Comparison of ENCODE assay signal across 8 mouse cellular contexts in genomic region chr2:116899615-116900272, GRCm38 (mm10). TPM values are rescaled to one million over a fixed set of nuclear protein-coding genes. Genes with fewer than 3 reads are reported as not detected.
DNase-seq lines count a peak whose midpoint lies in the region; ATAC-seq and TF ChIP-seq lines count a peak whose summit lies in the region.

No protein-coding gene starts in this region.

- H3K9me3 ChIP-seq in embryonic facial prominence, embryonic 11.5 days (replicated peaks; ENCODE audit: control insufficient read depth, low read length): no peaks in the 10 kb centered on the region
- H3K9me3 ChIP-seq in limb, embryonic 12.5 days: no peaks in the 10 kb centered on the region
- no peaks in the 10 kb centered on the region for H3K9me3 ChIP-seq in midbrain, embryonic 14.5 days (ENCODE audit: control insufficient read depth, low read length)

- peak; percentile 88 for TF ChIP-seq CTCF in heart, adult 2 months (IDR thresholded peaks at IDR 0.05)

- no peaks in the 10 kb centered on the region for H3K4me1 ChIP-seq in embryonic facial prominence, embryonic 11.5 days (ENCODE audit: control insufficient read depth, insufficient read depth, low read length)
- H3K4me1 ChIP-seq in heart, adult 2 months (ENCODE audit: control insufficient read depth, insufficient read depth, low read length): peaks cover 2% of the 10 kb centered on the region; the same call in 1 of the 2 replicates
- no peaks in the 10 kb centered on the region; the same call in 1 of the 2 replicates for H3K4me1 ChIP-seq in limb, embryonic 12.5 days (replicated peaks)
- no peaks in the 10 kb centered on the region for H3K4me1 ChIP-seq in midbrain, embryonic 14.5 days (ENCODE audit: control insufficient read depth, insufficient read depth, low read length)

- peak; percentile 75; the same call in 1 of the 2 replicates for TF ChIP-seq EP300 in heart, adult 2 months (IDR thresholded peaks at IDR 0.05; ENCODE audit: insufficient read depth, low read depth, low read length)

- peak overlapping the region; percentile 22 for H3K4me3 ChIP-seq in embryonic facial prominence, embryonic 11.5 days (ENCODE audit: low read depth, low read length)
- H3K4me3 ChIP-seq in heart, adult 2 months: peak overlapping the region; percentile 34
- peak overlapping the region; percentile 37 for H3K4me3 ChIP-seq in limb, embryonic 12.5 days (replicated peaks)
- peak overlapping the region; percentile 32 for H3K4me3 ChIP-seq in midbrain, embryonic 14.5 days (replicated peaks; ENCODE audit: low read depth, low read length)

- H3K4me2 ChIP-seq in embryonic facial prominence, embryonic 11.5 days (ENCODE audit: low read depth, low read length): peak overlapping the region; percentile 30
- peak overlapping the region; percentile 66 for H3K4me2 ChIP-seq in limb, embryonic 12.5 days
- H3K4me2 ChIP-seq in midbrain, embryonic 14.5 days (ENCODE audit: low read length): peak overlapping the region; percentile 66

- WGBS in embryonic facial prominence, embryonic 11.5 days: 14% methylated on average over 19 of the region's 19 CpGs
- 9% methylated on average over 19 of the region's 19 CpGs for WGBS in heart, adult 2 months
- WGBS in limb, embryonic 12.5 days: 13% methylated on average over 19 of the region's 19 CpGs
- 16% methylated on average over 19 of the region's 19 CpGs for WGBS in midbrain, embryonic 14.5 days

- peak; percentile 65 for ATAC-seq in embryonic facial prominence, embryonic 11.5 days (replicated peaks; ENCODE audit: insufficient number of reproducible peaks, low FRiP score, low TSS enrichment, low read depth)
- ATAC-seq in limb, embryonic 12.5 days (ENCODE audit: insufficient number of reproducible peaks, insufficient read depth, low FRiP score, low TSS enrichment, low read depth): peak; percentile 76
- ATAC-seq in midbrain, embryonic 14.5 days (ENCODE audit: low FRiP score, low TSS enrichment): peak; percentile 75

- H3K9ac ChIP-seq in embryonic facial prominence, embryonic 11.5 days (replicated peaks; ENCODE audit: low read length): peak overlapping the region; percentile 40
- peak overlapping the region; percentile 51 for H3K9ac ChIP-seq in heart, adult 2 months (ENCODE audit: low read depth, low read length)
- peak overlapping the region; percentile 48 for H3K9ac ChIP-seq in limb, embryonic 12.5 days (replicated peaks)
- H3K9ac ChIP-seq in midbrain, embryonic 14.5 days (replicated peaks; ENCODE audit: low read length): peak overlapping the region; percentile 48; the same call in 1 of the 2 replicates

- peak; percentile 42 for DNase-seq in 3134 (ENCODE audit: extremely low read depth, insufficient read length, low spot score)
- DNase-seq in adrenal gland, postnatal 25 days: peak; percentile 91
- peak; percentile 80 for DNase-seq in embryonic facial prominence, embryonic 11.5 days (ENCODE audit: low spot score)
- DNase-seq in heart, adult 2 months: peak; percentile 81 to 94
- peak; percentile 65 to 92 for DNase-seq in kidney, adult 8-10 months
- peak; percentile 91 for DNase-seq in midbrain, embryonic 14.5 days
- DNase-seq in spleen, adult 12 weeks (ENCODE audit: low spot score): peak; percentile 47

- H3K79me2 ChIP-seq in heart, adult 2 months (replicated peaks; ENCODE audit: control insufficient read depth, insufficient read depth, low read length): no peaks in the 10 kb centered on the region

- no peaks in the 10 kb centered on the region for H3K27me3 ChIP-seq in embryonic facial prominence, embryonic 11.5 days (ENCODE audit: control insufficient read depth, insufficient read depth, low read length)
- no peaks in the 10 kb centered on the region for H3K27me3 ChIP-seq in heart, adult 2 months (ENCODE audit: control insufficient read depth, insufficient read depth, low read length)
- 0 out of 2 replicates have a peak, but pooled peaks cover 5% of the 10 kb centered on the region for H3K27me3 ChIP-seq in limb, embryonic 12.5 days
- H3K27me3 ChIP-seq in midbrain, embryonic 14.5 days (ENCODE audit: control insufficient read depth, insufficient read depth, low read length): no peaks in the 10 kb centered on the region

- TF ChIP-seq POLR2A in heart, adult 2 months (IDR thresholded peaks at IDR 0.05; ENCODE audit: insufficient read depth, low read depth, low read length): no peak

- intact Hi-C loops in heart, adult 2 months (cut with DNase I): loop anchor here (1.0 to 5.0 kb wide), 5 partner anchors 78 to 538 kb away; partner anchors contain the start of gene Spred1

- no peaks in the 10 kb centered on the region for H3K36me3 ChIP-seq in embryonic facial prominence, embryonic 11.5 days (replicated peaks; ENCODE audit: control insufficient read depth, insufficient read depth, low read depth, low read length)
- no peaks in the 10 kb centered on the region for H3K36me3 ChIP-seq in heart, adult 2 months (ENCODE audit: control insufficient read depth, insufficient read depth, low read length)
- no peaks in the 10 kb centered on the region for H3K36me3 ChIP-seq in limb, embryonic 12.5 days
- H3K36me3 ChIP-seq in midbrain, embryonic 14.5 days (ENCODE audit: control insufficient read depth, insufficient read depth, low read length): no peaks in the 10 kb centered on the region

- H3K27ac ChIP-seq in embryonic facial prominence, embryonic 11.5 days (replicated peaks; ENCODE audit: low read depth, low read length): no peak overlapping the region
- H3K27ac ChIP-seq in heart, adult 2 months: peak overlapping the region; percentile 64
- peak overlapping the region; percentile 43; the same call in 1 of the 2 replicates for H3K27ac ChIP-seq in limb, embryonic 12.5 days
- H3K27ac ChIP-seq in midbrain, embryonic 14.5 days (replicated peaks; ENCODE audit: low read depth, low read length): no peak overlapping the region

RNA-seq across cellular contexts. Expression of gene Tmco5, which starts 21.3 kb away (rescaled TPM):
- not detected in 2 replicates for total RNA-seq in adrenal gland, postnatal 25 days (2021)
- not detected in 2 replicates for polyA plus RNA-seq in embryonic facial prominence, embryonic 11.5 days (2014; fragmentation: Nextera tagmentation; extraction: Ambion mirVana)
- total RNA-seq in heart, adult 2 months (2021): not detected
- polyA plus RNA-seq in heart, adult 2 months (2012; rRNA removed): not detected in 2 replicates
- polyA plus RNA-seq in limb, embryonic 12.5 days (2016; fragmentation: Nextera tagmentation; extraction: Ambion mirVana): not detected in 2 replicates
- not detected in 2 replicates for polyA plus RNA-seq in midbrain, embryonic 14.5 days (2014; fragmentation: Nextera tagmentation; extraction: Ambion mirVana)

Comparison
In these comparisons a context has a peak if more than half of its experiments do, and no peak if none do; other contexts are left out.
1. H3K27ac ChIP-seq: peak in heart, adult 2 months (single experiment) and limb, embryonic 12.5 days (single experiment); none in embryonic facial prominence, embryonic 11.5 days (single experiment) and midbrain, embryonic 14.5 days (single experiment).
2. Peak in every context shown above with its lines, with median percentiles within 50 percentile points of each other: DNase-seq, ATAC-seq, H3K4me2 ChIP-seq, H3K4me3 ChIP-seq and H3K9ac ChIP-seq.